Mouse (Mus musculus) neutrophil, adult 5-6 weeks (primary cell): ENCODE results near the gene Astn2. TPM values are rescaled to one million over a fixed set of nuclear protein-coding genes. Genes with fewer than 3 reads are reported as not detected.

Experiments used
- ATAC-seq: fragments of 151-379, 151-347 bp; 2 replicates; pipeline ENCODE4 v1.8.0; 2017; ENCODE audit warnings: mild to moderate bottlenecking, moderate TSS enrichment; ENCODE audit not compliant: insufficient number of reproducible peaks, poor library complexity, low FRiP score, severe bottlenecking; ENCODE audit errors: extremely low read depth
- total RNA-seq: library from RNA; stranded (forward); fragments of 200-1000 nt; gene quantifications from 2 replicates; pipeline ENCODE4 v1.2.3, GENCODE M21; 2017

Astn2 gene
- total RNA-seq: not detected in 2 replicates

DNA sequence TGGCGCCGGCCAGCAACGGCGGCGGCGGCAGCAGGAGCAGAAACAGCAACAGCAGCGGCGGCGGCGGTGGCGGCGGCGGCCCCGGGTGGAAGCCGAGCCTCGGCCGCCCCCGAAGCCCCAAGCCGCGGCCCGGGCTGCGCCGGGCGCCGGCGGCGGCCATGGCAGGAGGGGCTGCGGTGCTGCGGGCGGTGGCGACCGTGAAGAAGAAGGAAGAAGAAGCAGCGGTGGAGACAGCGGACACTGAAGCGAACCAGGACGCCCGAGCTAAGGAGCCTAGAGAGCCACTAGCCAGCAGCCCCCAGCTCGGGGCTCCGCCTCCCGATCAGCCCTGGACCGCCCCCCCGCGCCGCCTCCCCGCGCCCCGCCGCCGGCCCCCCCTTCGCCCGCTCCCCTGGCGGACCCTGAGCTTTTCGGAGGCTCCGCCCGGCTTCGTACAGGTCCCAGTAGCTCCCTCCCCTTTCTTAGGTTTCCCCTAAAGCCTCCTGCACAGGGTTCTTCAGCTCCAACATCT lies at the start of gene Astn2:
Gene Astn2 (minus strand): TSS at position 411 of the 511 bp plus-strand sequence.
- ATAC-seq: no peak

DNA sequence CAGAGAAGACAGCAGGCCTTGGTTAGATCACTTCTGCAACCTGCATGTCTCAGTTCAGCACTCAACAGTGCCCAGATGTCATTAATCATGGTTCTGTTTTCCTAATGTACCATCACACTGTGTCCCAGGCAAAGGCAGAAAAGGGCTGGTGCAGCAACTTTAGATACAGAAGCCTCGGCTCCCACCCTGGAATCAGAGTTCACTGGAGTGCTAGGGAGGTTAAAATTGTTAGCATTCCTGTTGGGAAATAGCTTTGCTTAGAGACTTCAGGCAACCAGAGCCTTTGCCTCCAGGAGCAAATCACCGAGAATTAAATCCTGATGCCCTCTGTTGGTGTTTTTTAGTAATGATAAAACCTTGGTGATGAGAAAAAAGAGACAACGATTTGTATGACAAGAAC lies 45.7 kb upstream of the Astn2 start:
- ATAC-seq: no peak

DNA sequence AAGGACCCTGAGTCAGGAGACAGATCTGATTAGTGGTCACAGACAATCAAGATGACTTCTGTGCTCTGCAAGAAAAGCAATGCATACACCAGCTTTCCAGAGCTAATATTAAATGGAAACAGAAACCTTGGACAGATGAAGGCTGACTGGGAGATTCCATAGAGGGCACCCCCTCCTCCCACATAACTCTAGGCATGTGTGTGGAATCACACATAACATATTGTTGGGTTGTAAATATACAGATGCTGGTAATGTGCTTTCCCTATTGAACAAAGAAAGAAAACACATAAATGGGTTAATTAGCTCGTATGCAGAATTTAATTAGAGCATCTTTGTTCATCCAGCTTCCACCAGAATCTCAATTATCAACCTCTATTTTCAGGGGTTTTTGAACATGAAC lies 26.8 kb upstream of the Astn2 start:
- ATAC-seq: no peak

- ATAC-seq: no peak
Measured at GRCm38 (mm10) chr4:66425804-66426203, 21.4 kb upstream of the Astn2 start.

- no peak for ATAC-seq
Measured at GRCm38 (mm10) chr4:66414778-66415177, 10.4 kb upstream of the Astn2 start.

DNA sequence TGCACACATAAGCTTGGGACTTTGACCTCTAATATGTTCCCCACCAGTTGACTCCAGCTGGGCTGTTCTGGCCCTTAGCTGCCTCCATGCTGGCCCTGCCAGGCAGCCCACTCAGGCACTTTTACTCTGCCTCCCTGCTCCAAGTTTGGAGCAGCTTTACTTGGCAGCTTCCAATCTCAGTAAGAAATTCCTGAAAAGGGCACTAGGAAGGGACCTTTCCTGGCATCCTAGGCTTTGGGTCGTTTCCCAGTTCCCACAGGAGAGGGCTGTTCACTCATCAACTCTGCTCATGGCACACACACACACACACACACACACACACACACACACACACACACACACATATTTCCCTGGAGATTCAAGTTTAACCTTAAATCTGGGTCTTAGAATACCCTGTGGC lies 675 bp upstream of the Astn2 start:
- ATAC-seq: no peak

- no peak for ATAC-seq
Measured at GRCm38 (mm10) chr4:66403708-66404200, 657 bp downstream of the Astn2 start.

- no peak for ATAC-seq
Measured at GRCm38 (mm10) chr4:66403116-66403707, 1.2 kb downstream of the Astn2 start.

GRCm38 (mm10) chr4:66402611-66403010 lies 1.8 kb downstream of the Astn2 start:
- no peak for ATAC-seq

- ATAC-seq: no peak
Measured at GRCm38 (mm10) chr4:66401186-66401681, 3.2 kb downstream of the Astn2 start.

DNA sequence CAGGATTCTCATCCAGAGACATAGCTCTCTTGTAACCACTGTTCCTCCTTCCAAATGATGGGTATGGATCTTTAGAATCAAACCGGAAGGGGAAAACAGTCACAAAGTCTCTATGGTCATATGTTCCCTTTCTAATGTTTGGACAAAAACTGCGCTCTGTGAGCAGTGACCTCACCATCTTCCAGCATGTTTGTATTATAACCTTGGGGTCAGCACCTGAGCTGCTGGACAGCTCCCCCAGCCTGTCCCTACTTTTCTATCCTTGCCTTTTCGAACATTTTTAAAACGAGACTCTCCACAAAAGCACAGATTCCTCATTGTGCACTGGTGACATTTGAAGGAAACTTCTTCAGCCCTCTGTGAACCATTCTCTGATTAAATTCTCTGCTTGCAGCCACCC lies 5.3 kb downstream of the Astn2 start:
- ATAC-seq: no peak

- no peak for ATAC-seq
Measured at GRCm38 (mm10) chr4:66397216-66397615, 7.2 kb downstream of the Astn2 start.

- ATAC-seq: no peak
Measured at GRCm38 (mm10) chr4:66393294-66393693, 11.1 kb downstream of the Astn2 start.

GRCm38 (mm10) chr4:66390480-66390879 lies 13.9 kb downstream of the Astn2 start:
- no peak for ATAC-seq

GRCm38 (mm10) chr4:66378586-66378985 lies 25.8 kb downstream of the Astn2 start:
- no peak for ATAC-seq

DNA sequence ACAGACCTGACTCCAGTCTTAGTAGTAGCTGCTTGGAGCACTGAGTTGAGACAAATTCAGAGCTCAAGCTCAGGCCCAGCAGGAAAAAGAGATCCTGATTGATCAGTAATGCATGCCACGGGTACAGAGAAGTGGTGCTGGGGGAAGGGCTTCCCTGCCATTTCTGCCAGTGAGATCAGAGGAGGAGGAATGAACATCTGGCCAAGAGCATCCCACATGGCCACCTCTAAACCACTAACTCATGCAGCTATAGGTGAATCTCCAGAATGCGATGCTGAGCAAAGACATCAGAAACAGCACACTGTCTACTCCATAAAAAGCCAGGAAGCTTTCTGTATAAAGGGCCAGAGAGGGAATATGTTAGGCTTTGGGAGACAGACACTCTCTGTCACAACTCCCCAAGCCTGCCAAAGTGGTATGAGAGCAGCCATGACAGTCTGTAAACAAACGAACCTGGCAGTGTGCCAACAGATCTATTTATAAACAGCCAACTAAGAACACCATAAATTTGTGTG lies 33.8 kb downstream of the Astn2 start:
- no peak for ATAC-seq

- ATAC-seq: no peak
Measured at GRCm38 (mm10) chr4:66365500-66365899, 38.9 kb downstream of the Astn2 start.

- ATAC-seq: no peak
Measured at GRCm38 (mm10) chr4:66344632-66345031, 59.8 kb downstream of the Astn2 start.

- ATAC-seq: no peak
Measured at GRCm38 (mm10) chr4:66337443-66337842, 67.0 kb downstream of the Astn2 start.

- ATAC-seq: no peak
Measured at GRCm38 (mm10) chr4:66330600-66331285, 73.7 kb downstream of the Astn2 start.
